Mouse (Mus musculus): ENCODE results near the gene Gemin5.
"Not testable (repeated sequence)": the region's sequence is repeated elsewhere in the genome, so short reads cannot be mapped to it uniquely, and the experiment has no call there.

DNA sequence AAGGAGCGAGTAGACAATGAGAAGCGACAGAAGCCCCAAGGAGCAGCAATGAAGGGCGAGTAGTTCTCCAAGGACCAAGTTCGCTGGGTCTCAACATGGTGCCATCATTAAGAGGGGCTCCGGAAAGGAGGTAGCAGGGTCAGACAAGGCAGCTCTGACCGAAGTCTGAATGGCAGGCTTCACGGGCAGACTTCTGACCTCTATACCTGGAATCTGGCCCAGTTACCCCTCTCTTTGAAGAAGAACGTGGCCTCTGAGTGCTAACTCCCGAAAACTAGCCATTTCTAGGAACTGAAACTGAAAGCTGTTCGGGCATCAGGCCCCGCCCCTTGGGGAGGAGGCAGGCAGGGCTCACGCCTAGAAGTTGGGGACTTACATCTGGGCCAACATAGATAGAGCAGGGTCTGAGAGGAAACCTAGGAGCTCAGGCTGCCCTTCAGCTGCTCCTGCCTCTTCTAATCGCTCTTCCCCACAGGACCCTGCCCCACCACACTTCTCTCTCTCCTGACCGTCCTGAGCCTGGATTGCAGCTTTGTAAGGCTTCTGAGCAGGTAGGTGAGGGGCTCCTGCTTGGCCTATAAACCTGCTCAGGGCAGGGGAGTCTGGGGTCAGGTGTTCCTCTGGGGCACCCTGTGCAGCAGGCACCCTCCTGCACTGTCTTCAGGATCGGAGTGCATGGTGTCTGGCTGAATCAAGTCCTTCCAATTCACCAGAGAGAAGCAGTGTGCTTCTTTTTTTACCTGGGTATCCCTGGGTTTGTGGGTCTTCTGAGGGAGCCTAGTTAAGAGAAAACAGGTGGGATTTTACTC, 31.1 kb upstream of the Gemin5 start, which contains the start of the genes Igtp and Irgm2:
- TF ChIP-seq CTCF (IDR thresholded peaks at IDR 0.05; ENCODE audit: low read depth, low read length); GATA1 (IDR thresholded peaks at IDR 0.05; ENCODE audit: borderline replicate concordance, low read length): not testable (repeated sequence)

Data from G1E (cell line).